Mouse (Mus musculus) frontal cortex, postnatal 14 days (tissue): ENCODE measurements around the gene Lsamp.

Experiments used
- DNase-seq, 2 experiments: peaks; one replicate each; pipeline ENCODE4 v3.0.0; 2022; ENCODE audit warnings: low spot score in 2 of 2

Gene Lsamp

GRCm38 (mm10) chr16:42180473-42180872 lies 2196.3 kb downstream of the Lsamp start:
- no peak for DNase-seq

GRCm38 (mm10) chr16:42189431-42190081 lies 2205.4 kb downstream of the Lsamp start:
- no peak for DNase-seq

- peak; percentile 87 to 91 for DNase-seq
These were observed 2206.2 kb downstream of the Lsamp start for GRCm38 (mm10) chr16:42190114-42191045.
